Mouse (Mus musculus): ENCODE data around the gene Cux2.

Gene Cux2

DNA sequence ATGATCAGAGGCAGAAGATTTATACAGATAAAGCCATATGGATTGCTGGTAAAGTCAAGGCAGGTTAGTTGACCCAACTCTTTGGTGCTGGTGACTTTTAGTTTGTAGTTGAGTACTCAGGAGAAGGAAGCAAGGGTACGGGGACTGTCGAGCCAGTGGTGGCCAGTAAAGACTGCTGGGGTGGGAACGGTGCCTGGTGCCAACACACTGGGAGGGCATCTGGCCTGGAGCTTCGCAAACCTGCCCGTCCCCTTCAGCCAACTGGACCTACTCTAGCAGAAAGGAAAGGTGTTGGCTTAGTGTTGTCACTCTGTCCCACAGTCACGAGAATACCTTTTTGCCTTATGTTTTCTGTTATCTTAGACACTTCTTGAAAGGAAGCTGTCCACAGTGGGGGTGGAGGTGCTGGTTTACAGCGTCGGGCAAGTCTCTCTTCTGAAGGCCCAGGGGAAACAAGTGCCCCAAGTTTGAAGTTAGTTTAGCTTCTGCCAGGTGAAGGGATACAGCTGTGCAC, 234.0 kb downstream of the Cux2 start:
- DNase-seq: no peak

GRCm38 (mm10) chr5:121815067-121815466, 234.8 kb downstream of the Cux2 start:
- DNase-seq: peak; percentile 70

DNA sequence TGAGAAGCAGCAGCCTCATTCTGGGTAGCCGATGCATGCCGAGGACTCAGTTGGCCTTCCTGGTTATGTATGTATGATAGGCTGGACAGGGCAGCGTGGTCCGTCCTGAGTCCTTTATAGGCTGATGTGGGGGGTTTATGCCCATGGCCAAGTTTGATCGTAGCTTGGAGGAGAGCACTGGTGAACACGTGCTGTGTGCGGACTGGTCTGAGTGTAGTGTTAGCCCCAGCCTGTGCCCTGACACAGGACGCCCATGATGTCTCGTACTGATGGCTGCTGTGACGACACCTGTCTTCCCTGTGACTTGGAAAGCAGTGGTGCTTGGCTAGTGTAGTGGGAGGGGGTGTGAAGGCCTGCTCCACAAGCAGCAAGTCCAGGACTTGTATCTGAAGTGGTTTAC, 236.2 kb downstream of the Cux2 start:
- DNase-seq: no peak

DNA sequence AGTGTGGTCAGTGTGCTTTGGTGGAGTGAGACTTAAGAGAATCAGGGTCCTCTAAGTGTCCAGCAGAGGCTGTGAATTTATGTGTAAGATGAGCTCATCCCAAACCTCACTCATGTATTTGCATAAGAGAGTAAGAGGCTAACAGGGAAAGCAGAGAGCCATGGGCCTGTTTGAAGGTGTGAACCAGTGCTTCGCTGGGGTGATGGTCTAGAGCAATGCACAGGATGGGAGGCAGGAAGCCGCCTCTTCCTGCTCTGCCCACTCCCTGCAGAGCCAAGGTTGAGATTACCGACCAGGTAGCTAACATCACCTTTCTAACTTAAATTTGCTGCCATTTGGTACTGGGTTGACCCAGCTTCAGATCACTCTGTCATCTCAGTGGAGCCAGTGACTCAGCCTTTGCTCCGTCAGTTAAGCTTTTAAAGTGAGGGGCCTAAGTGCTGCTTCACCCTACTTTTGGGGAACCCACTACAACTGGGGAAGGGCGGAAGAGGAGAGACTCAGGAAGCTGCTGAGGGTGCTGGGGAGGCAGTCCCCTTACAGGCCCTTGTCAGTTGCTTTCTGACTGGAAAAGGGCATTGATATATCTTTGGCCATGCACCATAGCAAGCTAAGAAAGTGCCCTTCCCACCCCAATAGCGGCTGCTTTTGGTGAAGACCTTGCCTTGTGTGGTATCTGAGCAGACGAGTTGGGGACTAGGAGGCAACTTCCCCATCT, 237.2 kb downstream of the Cux2 start:
- no peak for DNase-seq

DNA sequence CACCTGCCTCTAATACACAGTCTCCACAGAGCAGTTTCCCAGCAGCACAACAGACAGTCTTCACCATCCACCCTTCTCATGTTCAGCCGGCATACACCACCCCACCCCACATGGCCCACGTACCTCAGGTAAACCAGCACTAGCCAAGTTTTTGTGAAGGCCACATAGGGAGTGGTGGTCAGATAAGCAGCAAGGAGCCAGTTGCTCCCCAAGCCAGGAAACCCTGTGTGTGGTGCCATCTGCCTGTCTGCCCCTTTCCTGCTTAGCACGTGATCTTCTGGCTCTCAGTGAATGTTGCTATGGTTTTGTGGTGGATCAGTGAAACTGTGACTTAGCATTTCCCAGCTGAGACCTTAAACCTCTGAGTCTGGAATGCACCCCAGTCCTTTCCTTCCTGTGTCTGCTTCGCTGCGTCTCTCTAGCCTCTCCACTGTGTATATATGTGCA, 238.4 kb downstream of the Cux2 start:
- peak; percentile 21 for DNase-seq

GRCm38 (mm10) chr5:121810331-121811151, 239.4 kb downstream of the Cux2 start:
- no peak for DNase-seq

GRCm38 (mm10) chr5:121809667-121810224, 240.2 kb downstream of the Cux2 start:
- DNase-seq: peak; percentile 38

- no peak for DNase-seq
These were observed 241.7 kb downstream of the Cux2 start for GRCm38 (mm10) chr5:121808202-121808601.

- DNase-seq: no peak
These were observed 242.7 kb downstream of the Cux2 start for GRCm38 (mm10) chr5:121807186-121807585.

Data from kidney, adult 18-20 months (tissue).